Mouse (Mus musculus) hindbrain, embryonic 10.5 days (tissue): ENCODE data around the gene Mllt10. TPM values are rescaled to one million over a fixed set of nuclear protein-coding genes. Genes with fewer than 3 reads are reported as not detected.

Experiments used
- DNase-seq: peaks from one replicate; pipeline ENCODE4 v3.0.0-alpha.2; 2017; ENCODE audit warnings: low spot score
- H3K27ac ChIP-seq: fragments of 300-500 bp; sonication (generic); 2 replicates; pipeline ENCODE4 v1.5.1; 2016; ENCODE audit warnings: mild to moderate bottlenecking, moderate library complexity
- H3K27me3 ChIP-seq: fragments of 300-500 bp; sonication (generic); 2 replicates; pipeline ENCODE4 v1.6.1; 2016; ENCODE audit warnings: mild to moderate bottlenecking; ENCODE audit not compliant: poor library complexity, insufficient read depth, severe bottlenecking
- H3K36me3 ChIP-seq: fragments of 300-500 bp; sonication (generic); 2 replicates; pipeline ENCODE4 v1.6.1; 2016; ENCODE audit warnings: mild to moderate bottlenecking, moderate library complexity
- H3K4me1 ChIP-seq: fragments of 300-500 bp; sonication (generic); replicated peaks from 2 replicates; pipeline ENCODE4 v1.6.1; 2016; ENCODE audit warnings: mild to moderate bottlenecking
- H3K4me3 ChIP-seq: fragments of 300-500 bp; sonication (generic); 2 replicates; pipeline ENCODE4 v1.5.1; 2016; ENCODE audit warnings: mild to moderate bottlenecking, moderate library complexity
- H3K9me3 ChIP-seq: fragments of 300-500 bp; sonication (generic); 2 replicates; pipeline ENCODE4 v1.6.1; 2016; ENCODE audit warnings: mild to moderate bottlenecking, moderate library complexity
- WGBS: fragments of 180-500 bp; shearing (Covaris S2); methylation state at CpG from one replicate; pipeline ENCODE4 v1.1.7; 2016; 5-methylcytosine and 5-hydroxymethylcytosine counted together
- polyA plus RNA-seq: library from polyadenylated mRNA; unstranded; fragments of >200 nt; fragmentation: Nextera tagmentation; extraction: Ambion mirVana; gene quantifications from 2 replicates; pipeline ENCODE4 v1.2.1, GENCODE M21; 2016

Gene Mllt10
- polyA plus RNA-seq, 1 experiment from 2014 or later: 65.0 TPM

DNA sequence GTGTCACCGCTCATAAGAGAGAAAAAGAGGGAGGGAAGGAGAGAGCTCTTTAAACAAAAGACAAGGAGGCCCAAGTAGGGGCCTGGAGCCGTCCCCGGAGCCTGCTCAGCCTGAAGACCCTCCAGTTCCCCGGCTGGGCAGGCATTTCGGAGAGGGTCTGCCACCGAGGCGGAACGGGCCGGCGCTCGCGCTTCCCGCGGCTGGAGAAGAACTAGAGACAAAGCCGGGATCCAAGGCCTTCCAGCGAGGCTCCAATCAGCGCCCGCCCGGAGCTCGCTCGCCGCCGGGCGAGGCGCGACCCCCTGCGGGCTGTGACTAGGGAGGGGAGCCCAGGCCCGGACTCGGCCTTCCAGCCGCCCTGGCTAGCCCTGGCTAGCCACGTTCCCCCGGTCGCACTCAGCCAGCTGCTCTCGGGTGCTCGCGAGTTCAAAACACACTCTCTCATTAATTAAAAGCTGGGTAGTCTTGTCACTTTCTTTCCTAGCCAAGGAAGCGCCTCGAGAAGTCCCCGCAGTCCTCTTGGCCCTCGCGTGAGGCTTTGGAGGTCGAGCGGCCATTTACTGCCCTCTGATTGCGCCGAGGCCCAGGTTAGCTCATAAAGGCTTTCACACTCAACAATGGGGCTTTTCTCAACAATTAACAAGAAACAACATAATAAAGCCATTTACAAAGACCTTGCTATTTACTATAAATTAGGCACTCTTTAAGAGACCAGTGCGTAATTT lies 15.3 kb upstream of the Mllt10 start:
- peak overlapping the region; percentile 100 for H3K27ac ChIP-seq
- no peaks in the 10 kb centered on the region for H3K9me3 ChIP-seq
- 1% methylated on average over 46 of the region's 46 CpGs for WGBS
- peak overlapping the region; percentile 99 for H3K4me3 ChIP-seq
- 0 out of 2 replicates have a peak, but pooled peaks cover 10% of the 10 kb centered on the region for H3K36me3 ChIP-seq
- no peaks in the 10 kb centered on the region for H3K27me3 ChIP-seq
- DNase-seq: peak; percentile 75
- H3K4me1 ChIP-seq: peaks cover 81% of the 10 kb centered on the region

- 0 out of 2 replicates have a peak, but pooled peaks cover 10% of the 10 kb centered on the region for H3K36me3 ChIP-seq
- WGBS: 2% methylated on average over 27 of the region's 27 CpGs
- H3K9me3 ChIP-seq: no peaks in the 10 kb centered on the region
- peak; percentile 73 for DNase-seq
- H3K27ac ChIP-seq: peak overlapping the region; percentile 100
- H3K27me3 ChIP-seq: no peaks in the 10 kb centered on the region
- peak overlapping the region; percentile 99 for H3K4me3 ChIP-seq
- H3K4me1 ChIP-seq: peaks cover 73% of the 10 kb centered on the region
Observed at GRCm38 (mm10) chr2:18040347-18041160, 14.5 kb upstream of the Mllt10 start.

DNA sequence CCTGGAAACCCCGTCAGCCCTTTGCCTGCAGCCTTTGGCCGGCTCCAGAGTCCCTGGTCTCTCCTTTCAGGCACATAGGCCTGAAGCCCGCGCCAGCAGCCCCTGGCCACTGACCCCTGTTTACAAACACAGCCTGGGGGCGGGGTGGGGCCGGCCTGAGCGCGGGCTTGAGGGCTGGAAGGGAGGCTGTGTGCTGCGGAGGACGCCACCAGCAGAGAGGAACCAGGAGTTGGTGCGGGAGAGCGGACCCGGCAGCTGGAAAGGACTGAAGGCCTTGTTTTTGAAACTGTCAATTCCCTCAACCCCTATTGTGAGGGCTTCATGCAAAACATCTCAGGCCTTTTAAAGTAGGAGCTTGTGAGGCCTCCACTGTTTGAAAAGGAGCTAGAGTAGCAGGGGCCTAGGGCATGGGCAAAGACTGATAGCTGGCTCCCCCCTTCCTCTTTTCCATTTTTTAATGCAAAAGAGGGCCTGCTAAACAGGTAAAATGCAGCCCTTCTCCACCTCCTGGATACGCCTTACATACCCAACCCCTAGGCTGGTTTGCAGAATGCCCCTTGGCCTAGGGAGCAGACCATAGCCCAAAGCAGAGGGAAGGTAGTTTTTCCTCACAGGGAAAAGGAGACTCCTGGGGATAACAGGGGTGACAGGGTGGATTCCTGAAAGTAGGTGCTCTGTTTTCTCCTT lies 13.7 kb upstream of the Mllt10 start:
- DNase-seq: peak; percentile 91
- Histone ChIP-seq H3K27me3 (no peaks in the 10 kb centered on the region), H3K4me3 (peak overlapping the region; percentile 99), H3K27ac (peak overlapping the region; percentile 100), H3K4me1 (peaks cover 67% of the 10 kb centered on the region), H3K9me3 (no peaks in the 10 kb centered on the region), H3K36me3 (peaks cover 16% of the 10 kb centered on the region; the same call in 1 of the 2 replicates)
- under 1% methylated on average over 14 of the region's 14 CpGs for WGBS

DNA sequence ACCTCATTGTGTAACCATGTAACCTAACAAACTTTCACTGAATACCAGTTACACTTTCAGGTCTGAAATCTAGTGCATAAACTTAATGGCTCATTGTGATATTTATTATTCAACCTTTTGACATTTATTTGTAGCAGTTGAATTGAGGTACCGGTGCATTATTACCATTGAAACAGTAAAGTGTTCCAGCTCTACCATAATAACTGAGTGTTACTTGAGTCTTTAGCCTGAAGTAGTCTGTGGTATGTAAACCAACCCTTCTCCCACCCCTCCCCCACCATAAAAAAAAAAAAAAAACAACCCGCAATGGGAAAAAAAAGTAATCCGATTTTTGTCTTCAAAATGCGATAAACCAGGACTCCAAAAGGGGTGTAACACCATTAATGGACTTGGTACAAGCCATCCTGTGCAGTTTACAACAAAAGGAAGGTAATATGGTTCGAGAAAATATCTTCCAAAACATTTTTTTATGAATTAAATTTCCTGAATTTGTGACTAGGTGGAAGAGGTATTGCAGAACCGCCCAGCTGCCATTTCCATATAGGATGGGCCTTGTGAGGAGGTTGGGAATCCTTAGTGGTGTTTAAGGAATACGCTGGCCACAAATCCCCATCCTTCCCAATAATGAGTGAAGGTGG lies 9.8 kb upstream of the Mllt10 start:
- Histone ChIP-seq H3K9me3 (no peaks in the 10 kb centered on the region), H3K4me3 (peak overlapping the region; percentile 99), H3K27ac (peak overlapping the region; percentile 100), H3K4me1 (peaks cover 44% of the 10 kb centered on the region), H3K36me3 (peaks cover 21% of the 10 kb centered on the region; the same call in 1 of the 2 replicates), H3K27me3 (no peaks in the 10 kb centered on the region)
- WGBS: under 1% methylated on average over 7 of the region's 7 CpGs
- DNase-seq: no peak

GRCm38 (mm10) chr2:18045781-18046181 lies 9.3 kb upstream of the Mllt10 start:
- no peak for DNase-seq
- Histone ChIP-seq H3K9me3 (no peaks in the 10 kb centered on the region), H3K4me3 (peak overlapping the region; percentile 99), H3K36me3 (peaks cover 16% of the 10 kb centered on the region; the same call in 1 of the 2 replicates), H3K27ac (peak overlapping the region; percentile 100), H3K4me1 (peaks cover 44% of the 10 kb centered on the region), H3K27me3 (no peaks in the 10 kb centered on the region)
- 3% methylated on average over 6 of the region's 6 CpGs for WGBS

DNA sequence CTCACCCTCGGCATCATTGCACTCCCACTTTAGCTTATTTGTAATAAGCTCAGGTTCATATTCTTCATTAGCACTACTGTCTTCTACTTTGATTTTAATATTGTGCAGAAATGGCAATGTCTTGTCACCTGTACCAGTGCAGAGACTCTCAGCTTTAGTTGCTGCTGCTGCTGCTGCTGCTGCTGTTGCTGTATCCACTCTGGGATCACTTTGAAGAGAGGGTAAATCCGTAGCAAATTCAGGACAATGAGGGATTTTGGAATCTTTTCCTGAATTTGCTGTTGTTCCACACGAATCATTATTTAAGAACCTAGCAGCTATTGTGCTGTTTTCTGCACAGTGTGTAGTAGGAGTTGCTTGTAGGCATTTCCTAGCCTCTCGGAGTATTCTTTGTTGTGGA lies 8.9 kb upstream of the Mllt10 start:
- H3K4me3 ChIP-seq: peak overlapping the region; percentile 99
- WGBS: under 1% methylated on average over 4 of the region's 4 CpGs
- peaks cover 16% of the 10 kb centered on the region; the same call in 1 of the 2 replicates for H3K36me3 ChIP-seq
- DNase-seq: no peak
- peak overlapping the region; percentile 100 for H3K27ac ChIP-seq
- peaks cover 43% of the 10 kb centered on the region for H3K4me1 ChIP-seq
- no peaks in the 10 kb centered on the region for H3K9me3 ChIP-seq
- no peaks in the 10 kb centered on the region for H3K27me3 ChIP-seq

DNA sequence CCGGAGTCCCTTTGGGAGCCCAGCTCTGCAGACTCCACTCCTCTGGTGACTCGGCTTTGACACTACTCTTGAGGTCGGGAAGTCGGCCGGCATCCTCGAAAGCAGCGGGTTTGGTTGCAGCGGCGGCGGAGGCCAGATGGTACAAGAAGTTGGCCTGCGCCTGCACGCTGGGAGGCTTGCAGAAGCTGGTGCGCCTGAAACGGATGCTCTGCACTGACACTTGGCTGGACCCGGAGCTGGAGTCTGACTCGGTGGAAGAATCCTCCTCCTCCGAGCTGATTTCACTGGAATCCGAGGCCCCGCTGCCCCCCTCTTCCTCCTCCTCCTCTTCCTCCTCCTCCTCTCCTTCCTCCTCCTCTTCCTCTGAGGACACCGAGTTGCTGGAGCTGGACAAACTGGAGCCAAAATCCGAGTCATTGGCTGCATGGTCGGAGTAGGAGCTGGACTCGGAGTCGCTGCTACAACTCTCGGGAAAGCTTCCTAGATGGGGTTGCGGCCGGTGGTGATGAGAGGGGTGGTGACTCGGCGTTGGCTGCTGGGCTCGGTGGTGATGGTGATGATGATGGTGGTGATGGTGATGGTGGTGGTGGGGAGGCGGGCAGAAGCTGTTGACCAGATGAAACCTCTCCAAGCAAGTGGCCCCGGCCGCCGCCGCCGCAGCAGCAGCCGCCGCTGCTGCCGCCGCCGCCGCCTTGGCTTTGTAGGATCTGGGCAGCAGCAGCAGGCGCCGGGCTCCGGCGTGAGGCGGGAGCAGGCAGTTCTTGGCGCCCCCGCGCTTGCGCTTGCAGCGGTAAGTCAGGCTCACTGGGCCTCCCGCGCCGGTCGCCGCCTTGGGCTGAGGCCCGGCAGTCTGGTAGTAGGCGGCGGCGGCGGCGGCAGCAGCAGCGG lies 8.0 kb upstream of the Mllt10 start:
- Histone ChIP-seq H3K9me3 (no peaks in the 10 kb centered on the region), H3K27me3 (no peaks in the 10 kb centered on the region), H3K4me1 (peaks cover 43% of the 10 kb centered on the region), H3K27ac (peak overlapping the region; percentile 100), H3K4me3 (peak overlapping the region; percentile 99), H3K36me3 (peaks cover 16% of the 10 kb centered on the region; the same call in 1 of the 2 replicates)
- DNase-seq: peak; percentile 69
- WGBS: under 1% methylated on average over 64 of the region's 64 CpGs

GRCm38 (mm10) chr2:18047646-18048452 lies 7.2 kb upstream of the Mllt10 start:
- peaks cover 16% of the 10 kb centered on the region; the same call in 1 of the 2 replicates for H3K36me3 ChIP-seq
- no peaks in the 10 kb centered on the region for H3K27me3 ChIP-seq
- peak overlapping the region; percentile 99 for H3K4me3 ChIP-seq
- DNase-seq: peak; percentile 77
- under 1% methylated on average over 70 of the region's 70 CpGs for WGBS
- H3K9me3 ChIP-seq: no peaks in the 10 kb centered on the region
- H3K27ac ChIP-seq: peak overlapping the region; percentile 100
- peaks cover 43% of the 10 kb centered on the region for H3K4me1 ChIP-seq

GRCm38 (mm10) chr2:18048453-18049075 lies 6.5 kb upstream of the Mllt10 start, which contains the start of gene Skida1:
TSS of gene Skida1 (minus strand) at chr2:18049051.
- WGBS: under 1% methylated on average over 17 of the region's 17 CpGs
- peaks cover 47% of the 10 kb centered on the region for H3K4me1 ChIP-seq

DNA sequence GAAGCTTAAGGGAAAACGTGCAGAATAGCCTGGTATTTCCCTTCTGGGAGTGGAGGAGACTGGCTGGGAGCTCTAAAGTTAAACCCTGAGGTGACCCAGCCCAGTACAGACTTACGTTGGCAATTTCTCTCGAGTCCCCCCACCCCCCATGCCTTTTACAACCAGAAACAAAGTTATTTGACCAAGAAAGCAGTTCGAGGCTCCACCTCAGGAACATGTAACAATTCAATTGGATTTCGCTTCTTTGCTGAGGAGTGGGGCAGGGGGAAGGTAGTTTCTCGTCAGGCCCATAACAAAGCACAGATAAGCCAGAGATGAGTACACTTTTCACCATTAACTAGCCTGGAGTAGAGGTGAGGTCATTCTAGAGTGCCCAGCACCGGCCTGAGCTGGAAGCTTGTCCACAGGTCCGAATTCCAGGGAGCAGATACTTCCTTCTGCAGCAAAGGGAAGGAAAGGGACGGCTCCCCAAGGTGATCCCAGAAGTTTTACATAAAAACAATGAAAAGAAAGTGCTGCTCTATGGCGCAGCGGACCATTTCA lies 5.7 kb upstream of the Mllt10 start:
- peak; percentile 62 for DNase-seq
- Histone ChIP-seq H3K9me3 (no peaks in the 10 kb centered on the region), H3K36me3 (peaks cover 16% of the 10 kb centered on the region; the same call in 1 of the 2 replicates), H3K4me1 (peaks cover 55% of the 10 kb centered on the region), H3K4me3 (peak overlapping the region; percentile 99), H3K27ac (peak overlapping the region; percentile 100), H3K27me3 (no peaks in the 10 kb centered on the region)
- 1% methylated on average over 11 of the region's 11 CpGs for WGBS

More at GRCm38 (mm10) chr2:18048453-18049075, 6.5 kb upstream of the Mllt10 start, which contains the start of gene Skida1:
- Histone ChIP-seq H3K9me3 (no peaks in the 10 kb centered on the region), H3K36me3 (peaks cover 16% of the 10 kb centered on the region; the same call in 1 of the 2 replicates), H3K27ac (peak within 1 kb of the TSS; percentile 100), H3K4me3 (peak within 1 kb of the TSS; percentile 99), H3K27me3 (no peaks in the 10 kb centered on the region)
- DNase-seq: peak; percentile 65
